Mouse (Mus musculus) G1E (cell line): Measurements from ENCODE around the gene Uimc1. TPM values are rescaled to one million over a fixed set of nuclear protein-coding genes. Genes with fewer than 3 reads are reported as not detected.

Source experiments
- ATAC-seq: 2 replicates; pipeline ENCODE4 v1.8.0; 2016; ENCODE audit warnings: mild to moderate bottlenecking; ENCODE audit not compliant: insufficient number of reproducible peaks, poor library complexity, low FRiP score, severe bottlenecking; ENCODE audit errors: extremely low read depth
- DNase-seq: peaks from one replicate; pipeline ENCODE4 v3.0.0; 2012; ENCODE audit warnings: low spot score
- H3K27me3 ChIP-seq: 2 replicates; pipeline ENCODE4 v1.6.1; 2012; ENCODE audit warnings: mild to moderate bottlenecking, low read length, inconsistent platforms; ENCODE audit not compliant: insufficient read depth
- H3K36me3 ChIP-seq: replicated peaks from 2 replicates; pipeline ENCODE3; 2012; ENCODE audit warnings: mild to moderate bottlenecking, inconsistent platforms
- H3K4me1 ChIP-seq: 2 replicates; pipeline ENCODE4 v1.6.1; 2012; ENCODE audit warnings: low read depth, low read length, inconsistent platforms, mixed read lengths; ENCODE audit not compliant: insufficient read depth
- H3K4me3 ChIP-seq: 2 replicates; pipeline ENCODE4 v1.5.1; 2012; ENCODE audit warnings: low read depth, mild to moderate bottlenecking, inconsistent platforms, low read length, moderate library complexity, mixed read lengths
- H3K9me3 ChIP-seq: replicated peaks from 2 replicates; pipeline ENCODE4 v1.6.1; 2012; ENCODE audit warnings: inconsistent platforms
- CTCF ChIP-seq: IDR thresholded peaks from 2 replicates; pipeline ENCODE4 v1.5.1; 2012; ENCODE audit warnings: low read depth, low read length, inconsistent platforms, mixed read lengths
- GATA1 ChIP-seq: IDR thresholded peaks from 2 replicates; pipeline ENCODE4 v1.6.1; 2012; ENCODE audit warnings: borderline replicate concordance, low read length, inconsistent platforms, mixed read lengths
- GATA2 ChIP-seq: IDR thresholded peaks from 2 replicates; pipeline ENCODE4 v1.6.1; 2012; ENCODE audit warnings: low read depth, low read length, inconsistent platforms, borderline replicate concordance
- POLR2AphosphoS5 ChIP-seq: IDR thresholded peaks from 2 replicates; pipeline ENCODE4 v1.6.1; 2012; ENCODE audit warnings: low read depth, low read length, inconsistent platforms; ENCODE audit not compliant: insufficient replicate concordance
- TAL1 ChIP-seq: conservative IDR thresholded peaks from 2 replicates; pipeline ENCODE4 v1.6.1; 2012; ENCODE audit warnings: low read depth, low read length, inconsistent platforms, mixed read lengths
- polyA plus RNA-seq: library from polyadenylated mRNA; stranded (reverse); fragments of >175 nt; gene quantifications from 2 replicates; pipeline ENCODE4 v1.2.3, GENCODE M21; 2012
- total RNA-seq, 2 experiments: library from RNA; stranded (forward) in 1 of 2; stranded (reverse) in 1 of 2; fragments of 200-1000 nt in 1 of 2; fragments of >200 nt in 1 of 2; fragmentation: Nextera tagmentation in 1 of 2; gene quantifications; 2 replicates each; pipeline ENCODE4 v1.2.3; 2014 to 2017

Gene Uimc1
- total and polyA plus RNA-seq, 3 experiments, result 7.8 to 55.0 (median 52.4) TPM

DNA sequence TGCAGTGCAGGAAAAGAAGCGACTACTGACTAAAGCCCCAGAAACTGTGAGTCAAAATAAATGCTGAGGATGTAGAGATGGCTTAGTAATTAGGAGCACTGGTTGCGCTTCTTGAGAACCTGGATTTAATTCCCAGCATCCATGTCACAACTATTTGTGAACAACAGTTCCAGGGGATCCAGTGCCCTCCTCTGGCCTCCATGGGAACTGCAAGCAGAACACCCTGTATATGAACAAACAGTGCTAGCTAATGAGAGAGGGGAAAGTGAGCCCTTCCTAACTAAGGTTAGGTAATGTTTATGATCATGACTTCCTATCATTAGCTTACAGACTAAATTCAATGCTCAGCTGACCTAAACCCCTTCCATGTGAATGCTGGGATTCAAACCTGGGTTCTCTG, 42.1 kb downstream of the Uimc1 start:
- TF ChIP-seq GATA2, result no peak
- TF ChIP-seq TAL1, result no peak
- TF ChIP-seq GATA1, result no peak
- TF ChIP-seq CTCF, result peak; percentile 75
- no peak for TF ChIP-seq POLR2AphosphoS5
- no peak for ATAC-seq

DNA sequence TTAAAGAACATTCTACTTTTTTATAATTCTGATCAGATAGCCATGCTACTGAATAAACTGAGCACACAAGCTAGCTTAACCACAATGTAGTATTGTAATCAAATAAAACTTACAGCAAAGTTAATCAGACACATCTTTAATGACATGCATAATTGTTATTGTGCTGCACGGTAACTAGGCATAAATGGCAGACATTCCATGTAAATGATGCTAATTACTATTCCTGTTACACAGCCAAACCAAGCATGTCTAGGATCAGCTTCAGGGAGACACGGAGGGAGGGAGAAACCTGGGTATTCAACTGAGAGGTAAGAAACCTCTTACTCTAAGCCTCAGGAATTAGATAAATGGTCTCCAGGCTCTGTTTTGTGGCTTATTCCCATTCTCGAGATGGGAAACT, 52.4 kb downstream of the Uimc1 start:
- peaks cover 75% of the 10 kb centered on the region for H3K36me3 ChIP-seq
- no peak for TF ChIP-seq GATA1
- TF ChIP-seq TAL1, result no peak
- TF ChIP-seq CTCF, result no peak
- TF ChIP-seq GATA2, result no peak
- no peak for TF ChIP-seq POLR2AphosphoS5
- no peak for ATAC-seq

More for the DNA sequence above, 42.1 kb downstream of the Uimc1 start:
- H3K4me1 ChIP-seq, result no peaks in the 10 kb centered on the region
- DNase-seq, result no peak
- no peak overlapping the region for H3K4me3 ChIP-seq
- no peaks in the 10 kb centered on the region for H3K9me3 ChIP-seq
- peaks cover 41% of the 10 kb centered on the region for H3K36me3 ChIP-seq
- H3K27me3 ChIP-seq, result no peaks in the 10 kb centered on the region

DNA sequence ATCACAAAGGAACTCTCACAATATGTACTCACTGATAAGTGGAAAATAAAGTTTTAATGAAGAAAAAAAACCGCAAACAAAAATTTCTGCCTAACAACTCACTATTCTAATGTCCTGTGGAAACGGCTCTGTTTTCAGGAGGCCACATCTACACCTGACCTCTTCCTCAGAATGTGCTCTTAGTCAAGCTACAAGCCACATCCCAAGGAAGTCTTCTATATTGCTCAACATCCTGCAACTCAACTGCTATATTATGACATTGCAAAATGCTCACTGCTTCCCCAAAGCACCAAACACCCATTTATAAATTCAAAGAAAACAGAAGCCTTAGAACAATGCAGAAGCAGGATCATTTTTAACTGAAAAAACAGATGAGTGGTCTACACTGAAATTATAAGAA, 60.1 kb downstream of the Uimc1 start:
- TF ChIP-seq POLR2AphosphoS5 (no peak), TAL1 (no peak), CTCF (no peak), GATA2 (no peak), GATA1 (no peak)
- Histone ChIP-seq H3K36me3 (peaks cover 53% of the 10 kb centered on the region), H3K27me3 (no peaks in the 10 kb centered on the region), H3K4me3 (no peak overlapping the region), H3K9me3 (no peaks in the 10 kb centered on the region), H3K4me1 (no peaks in the 10 kb centered on the region)
- ATAC-seq (no peak), DNase-seq (no peak)

More for the DNA sequence above, 52.4 kb downstream of the Uimc1 start:
- no peak for DNase-seq
- no peak overlapping the region for H3K4me3 ChIP-seq
- no peaks in the 10 kb centered on the region for H3K27me3 ChIP-seq
- H3K4me1 ChIP-seq, result no peaks in the 10 kb centered on the region
- H3K9me3 ChIP-seq, result no peaks in the 10 kb centered on the region

DNA sequence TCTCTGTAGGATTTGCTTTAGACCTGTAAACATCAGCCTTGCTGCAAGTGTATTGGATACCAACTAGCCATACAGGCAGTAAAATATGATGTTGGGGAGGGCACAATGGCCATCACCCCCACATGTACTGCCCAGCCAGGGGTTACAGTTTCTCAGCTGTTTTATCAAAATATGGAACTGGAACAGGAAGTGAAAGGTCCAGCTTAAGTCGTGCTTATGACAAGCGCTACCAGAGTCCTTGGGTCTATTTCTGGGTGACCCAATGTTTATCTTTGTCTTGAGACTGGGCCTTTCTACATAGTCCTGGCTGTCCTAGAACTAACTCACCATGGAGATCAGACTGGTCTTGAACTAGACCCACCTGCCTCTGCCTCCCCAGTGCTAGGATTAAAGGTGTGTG, 75.9 kb downstream of the Uimc1 start:
- TF ChIP-seq POLR2AphosphoS5, result no peak
- no peak for TF ChIP-seq GATA2
- no peak for TF ChIP-seq GATA1
- no peak for TF ChIP-seq TAL1
- TF ChIP-seq CTCF, result no peak
- ATAC-seq (no peak), DNase-seq (no peak)
- Histone ChIP-seq H3K36me3 (peaks cover 14% of the 10 kb centered on the region), H3K9me3 (no peaks in the 10 kb centered on the region), H3K27me3 (peaks cover 2% of the 10 kb centered on the region; the same call in 1 of the 2 replicates), H3K4me1 (0 out of 2 replicates have a peak, but pooled peaks cover 7% of the 10 kb centered on the region), H3K4me3 (no peak overlapping the region)

DNA sequence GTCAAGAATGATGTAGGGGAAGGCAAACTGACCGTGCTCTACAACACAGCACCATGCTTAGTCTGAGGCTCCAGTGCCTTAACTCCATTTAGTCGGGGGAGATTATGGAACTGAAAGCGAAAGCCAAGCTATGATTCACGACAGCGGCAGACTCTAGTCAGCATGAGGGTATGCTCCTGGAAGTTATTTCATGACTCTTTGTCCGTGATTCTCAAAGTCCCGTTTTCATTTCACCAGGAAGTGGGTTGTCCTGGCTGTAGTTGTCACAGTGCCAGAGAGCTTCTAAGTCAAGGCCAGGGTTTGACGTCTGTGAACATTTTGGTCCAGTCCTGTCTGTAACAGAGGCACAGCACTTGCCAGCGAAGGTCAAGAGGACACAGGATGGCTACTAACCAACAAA, 77.4 kb downstream of the Uimc1 start:
- ATAC-seq, result no peak

DNA sequence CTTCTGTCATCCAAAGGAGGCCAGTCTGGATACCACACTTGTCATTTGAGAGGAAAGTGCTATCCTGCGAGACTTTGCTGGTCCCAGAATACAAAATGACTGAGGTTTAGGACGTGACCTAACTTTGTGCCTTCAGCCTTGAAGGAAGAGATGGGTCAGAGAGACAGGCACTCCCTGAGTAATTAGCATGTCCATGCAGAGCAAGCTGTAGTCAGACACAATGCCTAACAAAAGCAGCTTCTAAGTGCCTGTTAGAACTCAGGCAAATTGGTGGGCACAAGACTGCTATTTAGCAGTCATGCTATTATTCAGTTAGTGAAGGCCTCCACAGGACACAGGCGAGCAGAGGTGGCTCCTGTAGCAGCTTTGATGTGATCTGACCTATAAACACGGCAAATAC, 77.8 kb downstream of the Uimc1 start:
- Histone ChIP-seq H3K4me1 (0 out of 2 replicates have a peak, but pooled peaks cover 7% of the 10 kb centered on the region), H3K4me3 (no peak overlapping the region), H3K36me3 (peaks cover 2% of the 10 kb centered on the region), H3K9me3 (no peaks in the 10 kb centered on the region), H3K27me3 (peaks cover 2% of the 10 kb centered on the region; the same call in 1 of the 2 replicates)
- no peak for ATAC-seq
- no peak for TF ChIP-seq POLR2AphosphoS5
- no peak for TF ChIP-seq GATA2
- TF ChIP-seq TAL1, result no peak
- TF ChIP-seq GATA1, result no peak
- TF ChIP-seq CTCF, result no peak
- DNase-seq, result no peak

More for the DNA sequence above, 77.4 kb downstream of the Uimc1 start:
- H3K36me3 ChIP-seq, result peaks cover 4% of the 10 kb centered on the region
- no peaks in the 10 kb centered on the region for H3K9me3 ChIP-seq
- no peak overlapping the region for H3K4me3 ChIP-seq
- H3K27me3 ChIP-seq, result peaks cover 2% of the 10 kb centered on the region; the same call in 1 of the 2 replicates
- no peak for TF ChIP-seq GATA1
- no peak for TF ChIP-seq GATA2
- no peak for TF ChIP-seq TAL1
- no peak for TF ChIP-seq CTCF
- no peak for TF ChIP-seq POLR2AphosphoS5
- no peak for DNase-seq
- 0 out of 2 replicates have a peak, but pooled peaks cover 7% of the 10 kb centered on the region for H3K4me1 ChIP-seq
